In genomic region chr5:136168071-136168470, GRCm38 (mm10) we compare ENCODE assay signal across 11 mouse cellular contexts. TPM values are rescaled to one million over a fixed set of nuclear protein-coding genes. Genes with fewer than 3 reads are reported as not detected.
A peak's percentile ranks its signal among the peaks of the same experiment; 100 is the strongest.
DNase-seq lines count a peak whose midpoint lies in the region; ATAC-seq and TF ChIP-seq lines count a peak whose summit lies in the region.
"Had no signal": no experiment of that assay in that cellular context is flagged by ENCODE, and none has a peak within 500 bp of the region (broad histone marks: within the 10 kb centered on the region; RNA-seq: fewer than 3 reads in every experiment).

No protein-coding gene starts in this region.

- no peak for TF ChIP-seq POLR2A in heart, adult 2 months (IDR thresholded peaks at IDR 0.05; ENCODE audit: insufficient read depth, low read depth, low read length)
- TF ChIP-seq POLR2A in small intestine, adult 2 months (IDR thresholded peaks at IDR 0.05; ENCODE audit: low read depth, low read length) = no peak

- H3K9me3 ChIP-seq in lung, postnatal 0 days (ENCODE audit: low read length) = no peaks in the 10 kb centered on the region

- no peak overlapping the region for H3K4me3 ChIP-seq in heart, adult 2 months
- no peak overlapping the region for H3K4me3 ChIP-seq in lung, postnatal 0 days (ENCODE audit: low read depth, low read length)
- no peak overlapping the region for H3K4me3 ChIP-seq in small intestine, adult 2 months (ENCODE audit: low read depth, low read length)
- H3K4me3 ChIP-seq: kidney, embryonic 15.5 days had no signal

- TF ChIP-seq EP300 in heart, adult 2 months (IDR thresholded peaks at IDR 0.05; ENCODE audit: insufficient read depth, low read depth, low read length) = no peak
- no peak for TF ChIP-seq EP300 in lung, postnatal 0 days (IDR thresholded peaks at IDR 0.05)

- peaks cover 5% of the 10 kb centered on the region for H3K4me1 ChIP-seq in heart, adult 2 months (ENCODE audit: control insufficient read depth, insufficient read depth, low read length)
- H3K4me1 ChIP-seq in lung, postnatal 0 days (ENCODE audit: insufficient read depth, low read depth, low read length) = peaks cover 16% of the 10 kb centered on the region; the same call in 1 of the 2 replicates
- H3K4me1 ChIP-seq in small intestine, adult 2 months (ENCODE audit: control insufficient read depth, insufficient read depth, insufficient read length, low read length) = peaks cover 18% of the 10 kb centered on the region; the same call in 1 of the 2 replicates

- no peak overlapping the region for H3K9ac ChIP-seq in heart, adult 2 months (ENCODE audit: low read depth, low read length)
- H3K9ac ChIP-seq in lung, postnatal 0 days (replicated peaks; ENCODE audit: low read depth) = no peak overlapping the region
- H3K9ac ChIP-seq: kidney, embryonic 15.5 days had no signal

- H3K27ac ChIP-seq in heart, adult 2 months = no peak overlapping the region
- H3K27ac ChIP-seq in lung, postnatal 0 days (ENCODE audit: low read length) = no peak overlapping the region
- H3K27ac ChIP-seq in small intestine, adult 2 months (ENCODE audit: insufficient read depth, low read depth, low read length) = peak overlapping the region; percentile 44; the same call in 1 of the 2 replicates
- H3K27ac ChIP-seq: kidney, embryonic 15.5 days had no signal

- DNase-seq in heart, adult 2 months = no peak
- DNase-seq in heart, postnatal 14 days = no peak
- DNase-seq in lung, postnatal 0 days (ENCODE audit: low spot score) = no peak
- DNase-seq in lung, postnatal 25 days (ENCODE audit: low spot score) = no peak
- peak; percentile 41 for DNase-seq in ES-CJ7 (ENCODE audit: low read depth, low spot score)
- no peak for DNase-seq in embryo, embryonic 11 days
- no peak for DNase-seq in adrenal gland, postnatal 4 days (ENCODE audit: low spot score in 2 of 2)
- DNase-seq: heart, adult 11 months; heart, postnatal 36 days had no signal

- no peak overlapping the region for H3K4me2 ChIP-seq in lung, postnatal 0 days (replicated peaks; ENCODE audit: low read depth, low read length)
- H3K4me2 ChIP-seq: kidney, embryonic 15.5 days had no signal

- ATAC-seq in lung, postnatal 0 days = no peak

- no peaks in the 10 kb centered on the region for H3K36me3 ChIP-seq in heart, adult 2 months (ENCODE audit: control insufficient read depth, insufficient read depth, low read length)
- H3K36me3 ChIP-seq in lung, postnatal 0 days (ENCODE audit: insufficient read depth, low read length) = no peaks in the 10 kb centered on the region
- peaks cover 8% of the 10 kb centered on the region; the same call in 1 of the 2 replicates for H3K36me3 ChIP-seq in small intestine, adult 2 months (ENCODE audit: control insufficient read depth, insufficient read depth, low read length)

- peak; percentile 42 for TF ChIP-seq CTCF in heart, adult 2 months (IDR thresholded peaks at IDR 0.05)
- TF ChIP-seq CTCF in lung, postnatal 0 days (IDR thresholded peaks at IDR 0.05) = peak; percentile 45
- TF ChIP-seq CTCF in small intestine, adult 2 months (IDR thresholded peaks at IDR 0.05; ENCODE audit: extremely low read depth, insufficient read length, insufficient replicate concordance, low read depth, low read length) = peak; percentile 50; the same call in 1 of the 2 replicates

- H3K79me2 ChIP-seq in heart, adult 2 months (replicated peaks; ENCODE audit: control insufficient read depth, insufficient read depth, low read length) = no peaks in the 10 kb centered on the region

- WGBS in heart, adult 2 months = 96% methylated on average over 3 of the region's 3 CpGs
- 94% methylated on average over 3 of the region's 3 CpGs for WGBS in lung, postnatal 0 days
- 98% methylated on average over 3 of the region's 3 CpGs for WGBS in small intestine, adult 2 months

- intact Hi-C loops in heart, adult 2 months (cut with DNase I) = no loop called here
- intact Hi-C loops in heart, postnatal 14 days (cut with DNase I) = no loop called here

- no peaks in the 10 kb centered on the region for H3K27me3 ChIP-seq in heart, adult 2 months (ENCODE audit: control insufficient read depth, insufficient read depth, low read length)
- no peaks in the 10 kb centered on the region for H3K27me3 ChIP-seq in lung, postnatal 0 days (replicated peaks; ENCODE audit: insufficient read depth, low read length)
- H3K27me3 ChIP-seq in small intestine, adult 2 months (ENCODE audit: control insufficient read depth, insufficient read depth, low read length) = no peaks in the 10 kb centered on the region
- H3K27me3 ChIP-seq: kidney, embryonic 15.5 days had no signal

RNA-seq across cellular contexts. Expression of gene Orai2, which starts 2.4 kb away (rescaled TPM):
- 1 to 10 TPM in 1 of 2 experiments, under 1 TPM in 1; 0.76 to 1.6 TPM for total RNA-seq in heart, adult 2 months (2021)
- 2.9 and 5.5 TPM in 2 replicates for polyA plus RNA-seq in heart, adult 2 months (2012; rRNA removed)
- total RNA-seq in heart, postnatal 14 days (2021) = 1 to 10 TPM; 2.3 to 3.4 TPM
- polyA plus RNA-seq in lung, postnatal 0 days (2015; fragmentation: Nextera tagmentation; extraction: Ambion mirVana) = 11.2 and 14.0 TPM in 2 replicates
- polyA plus RNA-seq in small intestine, adult 2 months (2012; rRNA removed) = 28.9 and 31.4 TPM in 2 replicates
- total RNA-seq in adrenal gland, postnatal 4 days (2021) = 1 to 10 TPM; 6.5 to 7.3 TPM

RNA-seq across cellular contexts. Expression of gene Prkrip1, which starts 30.7 kb away (rescaled TPM):
- 10 to 100 TPM; 16.8 to 19.0 TPM for total RNA-seq in heart, adult 2 months (2021)
- polyA plus RNA-seq in heart, adult 2 months (2012; rRNA removed) = 8.2 and 9.2 TPM in 2 replicates
- total RNA-seq in heart, postnatal 14 days (2021) = 10 to 100 TPM; 20.3 to 21.7 TPM
- 32.9 and 37.7 TPM in 2 replicates for polyA plus RNA-seq in lung, postnatal 0 days (2015; fragmentation: Nextera tagmentation; extraction: Ambion mirVana)
- polyA plus RNA-seq in small intestine, adult 2 months (2012; rRNA removed) = 5.5 and 8.4 TPM in 2 replicates
- 10 to 100 TPM; 35.4 to 36.7 TPM for total RNA-seq in adrenal gland, postnatal 4 days (2021)

RNA-seq across cellular contexts. Expression of gene Alkbh4, which starts 32.1 kb away (rescaled TPM):
- 1 to 10 TPM; 5.3 to 6.4 TPM for total RNA-seq in heart, adult 2 months (2021)
- polyA plus RNA-seq in heart, adult 2 months (2012; rRNA removed) = 6.2 and 9.7 TPM in 2 replicates
- total RNA-seq in heart, postnatal 14 days (2021) = 1 to 10 TPM; 4.6 to 6.0 TPM
- 13.5 and 13.9 TPM in 2 replicates for polyA plus RNA-seq in lung, postnatal 0 days (2015; fragmentation: Nextera tagmentation; extraction: Ambion mirVana)
- polyA plus RNA-seq in small intestine, adult 2 months (2012; rRNA removed) = 11.2 and 25.3 TPM in 2 replicates
- 10 to 100 TPM; 10.2 to 11.5 TPM for total RNA-seq in adrenal gland, postnatal 4 days (2021)

RNA-seq across cellular contexts. Expression of gene Lrwd1, which starts 32.2 kb away (rescaled TPM):
- 1 to 10 TPM; 5.4 to 5.5 TPM for total RNA-seq in heart, adult 2 months (2021)
- polyA plus RNA-seq in heart, adult 2 months (2012; rRNA removed) = 11.5 and 12.3 TPM in 2 replicates
- 1 to 10 TPM; 6.5 to 7.0 TPM for total RNA-seq in heart, postnatal 14 days (2021)
- polyA plus RNA-seq in lung, postnatal 0 days (2015; fragmentation: Nextera tagmentation; extraction: Ambion mirVana) = 18.5 and 20.8 TPM in 2 replicates
- polyA plus RNA-seq in small intestine, adult 2 months (2012; rRNA removed) = 8.9 and 16.9 TPM in 2 replicates
- 10 to 100 TPM; 17.6 to 21.0 TPM for total RNA-seq in adrenal gland, postnatal 4 days (2021)

RNA-seq across cellular contexts. Expression of gene Polr2j, which starts 51.6 kb away (rescaled TPM):
- total RNA-seq in heart, adult 2 months (2021) = 10 to 100 TPM; 63.5 to 89.3 TPM
- 66.9 and 70.9 TPM in 2 replicates for polyA plus RNA-seq in heart, adult 2 months (2012; rRNA removed)
- total RNA-seq in heart, postnatal 14 days (2021) = 10 to 100 TPM; 61.5 to 63.4 TPM
- 175 and 184 TPM in 2 replicates for polyA plus RNA-seq in lung, postnatal 0 days (2015; fragmentation: Nextera tagmentation; extraction: Ambion mirVana)
- polyA plus RNA-seq in small intestine, adult 2 months (2012; rRNA removed) = 29.3 and 48.4 TPM in 2 replicates
- total RNA-seq in adrenal gland, postnatal 4 days (2021) = 10 to 100 TPM; 94.6 to 96.8 TPM
